Mouse (Mus musculus): ENCODE measurements around the gene Chchd6. TPM values are rescaled to one million over a fixed set of nuclear protein-coding genes. Genes with fewer than 3 reads are reported as not detected.

The Chchd6 gene
- polyA plus RNA-seq, 2 experiments from 2014 or later = 2.3 to 3.3 TPM

GRCm38 (mm10) chr6:89402406-89402805, 193.0 kb downstream of the Chchd6 start:
- ATAC-seq = no peak

GRCm38 (mm10) chr6:89399564-89399963, 195.9 kb downstream of the Chchd6 start:
- ATAC-seq = no peak

GRCm38 (mm10) chr6:89397919-89398318, 197.5 kb downstream of the Chchd6 start:
- no peak for ATAC-seq

GRCm38 (mm10) chr6:89393820-89394219, 201.6 kb downstream of the Chchd6 start:
- ATAC-seq = no peak

- no peak for ATAC-seq
Measured at GRCm38 (mm10) chr6:89392213-89392612, 203.2 kb downstream of the Chchd6 start.

- no peak for ATAC-seq
Measured at GRCm38 (mm10) chr6:89389771-89390170, 205.7 kb downstream of the Chchd6 start.

- no peak for ATAC-seq
Measured at GRCm38 (mm10) chr6:89386956-89387355, 208.5 kb downstream of the Chchd6 start.

GRCm38 (mm10) chr6:89384699-89385098, 210.8 kb downstream of the Chchd6 start:
- no peak for ATAC-seq

- no peak for ATAC-seq
Measured at GRCm38 (mm10) chr6:89381851-89382250, 213.6 kb downstream of the Chchd6 start.

- ATAC-seq = no peak
Measured at GRCm38 (mm10) chr6:89381172-89381571, 214.3 kb downstream of the Chchd6 start.

GRCm38 (mm10) chr6:89380751-89381150, 214.7 kb downstream of the Chchd6 start:
- ATAC-seq = no peak

- ATAC-seq = no peak
Measured at GRCm38 (mm10) chr6:89378264-89378663, 217.2 kb downstream of the Chchd6 start.

- no peak for ATAC-seq
Measured at GRCm38 (mm10) chr6:89368812-89369211, 226.6 kb downstream of the Chchd6 start.

- no peak for ATAC-seq
Measured at GRCm38 (mm10) chr6:89364342-89364741, 231.1 kb downstream of the Chchd6 start.

GRCm38 (mm10) chr6:89363107-89363451, 232.4 kb downstream of the Chchd6 start:
- no peak for ATAC-seq

- ATAC-seq = peak; percentile 55
Measured at GRCm38 (mm10) chr6:89362281-89363106, 233.0 kb downstream of the Chchd6 start, which contains the start of gene Plxna1. Gene Plxna1, minus strand, starts transcription at chr6:89362620.

GRCm38 (mm10) chr6:89361418-89362280, 233.8 kb downstream of the Chchd6 start:
- peak; percentile 25 for ATAC-seq

- ATAC-seq = no peak
Measured at GRCm38 (mm10) chr6:89360709-89361417, 234.6 kb downstream of the Chchd6 start.

GRCm38 (mm10) chr6:89359771-89360708, 235.4 kb downstream of the Chchd6 start:
- ATAC-seq = no peak

- no peak for ATAC-seq
Measured at GRCm38 (mm10) chr6:89359192-89359591, 236.3 kb downstream of the Chchd6 start.

- ATAC-seq = no peak
Measured at GRCm38 (mm10) chr6:89355661-89356060, 239.8 kb downstream of the Chchd6 start.

- ATAC-seq = no peak
Measured at GRCm38 (mm10) chr6:89354726-89355125, 240.7 kb downstream of the Chchd6 start.
